Mouse (Mus musculus) heart, embryonic 13.5 days (tissue): ENCODE measurements around the gene Orm1. TPM values are rescaled to one million over a fixed set of nuclear protein-coding genes. Genes with fewer than 3 reads are reported as not detected.

ENCODE experiments used
- ATAC-seq: fragments of 200-750 bp; cut with Nextera tagmentation; 2 replicates; pipeline ENCODE4 v1.8.0; 2017; ENCODE audit warnings: moderate TSS enrichment; ENCODE audit not compliant: insufficient number of reproducible peaks, low FRiP score, low TSS enrichment; ENCODE audit errors: extremely low read depth
- H3K27ac ChIP-seq: fragments of 300-500 bp; sonication (generic); replicated peaks from 2 replicates; pipeline ENCODE4 v1.5.1; 2015; ENCODE audit warnings: moderate library complexity, mild to moderate bottlenecking, inconsistent platforms
- H3K27me3 ChIP-seq: fragments of 300-500 bp; sonication (generic); replicated peaks from 2 replicates; pipeline ENCODE4 v1.6.1; 2015; ENCODE audit warnings: mild to moderate bottlenecking, inconsistent platforms
- H3K36me3 ChIP-seq: fragments of 300-500 bp; sonication (generic); 2 replicates; pipeline ENCODE4 v1.6.1; 2015; ENCODE audit warnings: mild to moderate bottlenecking, inconsistent platforms
- H3K4me1 ChIP-seq: fragments of 300-500 bp; sonication (generic); 2 replicates; pipeline ENCODE4 v1.6.1; 2015; ENCODE audit warnings: inconsistent platforms
- H3K4me2 ChIP-seq: fragments of 300-500 bp; sonication (generic); 2 replicates; pipeline ENCODE4 v1.6.1; 2015; ENCODE audit warnings: inconsistent platforms, mild to moderate bottlenecking, moderate library complexity
- H3K4me3 ChIP-seq: fragments of 300-500 bp; sonication (generic); 2 replicates; pipeline ENCODE4 v1.5.1; 2015; ENCODE audit warnings: moderate library complexity, mild to moderate bottlenecking, inconsistent platforms
- H3K9ac ChIP-seq: fragments of 300-500 bp; sonication (generic); 2 replicates; pipeline ENCODE4 v1.6.1; 2015; ENCODE audit warnings: inconsistent platforms, mild to moderate bottlenecking, moderate library complexity
- H3K9me3 ChIP-seq: fragments of 300-500 bp; sonication (generic); 2 replicates; pipeline ENCODE4 v1.6.1; 2016; ENCODE audit warnings: inconsistent platforms
- WGBS: fragments of 180-500 bp; shearing (Covaris S2); methylation state at CpG from one replicate; pipeline ENCODE4 v1.1.7; 2015; ENCODE audit warnings: mixed read lengths; 5-methylcytosine and 5-hydroxymethylcytosine counted together
- polyA plus RNA-seq: library from polyadenylated mRNA; unstranded; fragments of >200 nt; fragmentation: Nextera tagmentation; extraction: Ambion mirVana; gene quantifications from 2 replicates; pipeline ENCODE4 v1.2.1, GENCODE M21; 2015

Orm1 gene
- polyA plus RNA-seq, 1 experiment from 2014 or later, result not detected

- Histone ChIP-seq H3K9me3 (no peaks in the 10 kb centered on the region), H3K4me1 (peaks cover 12% of the 10 kb centered on the region), H3K4me2 (no peak overlapping the region), H3K27me3 (no peaks in the 10 kb centered on the region; the same call in 1 of the 2 replicates), H3K27ac (no peak overlapping the region), H3K4me3 (no peak overlapping the region), H3K36me3 (no peaks in the 10 kb centered on the region), H3K9ac (no peak overlapping the region)
- ATAC-seq, result no peak
- 57% methylated on average over 2 of the region's 2 CpGs for WGBS
These were observed 12.7 kb downstream of the Orm1 start for GRCm38 (mm10) chr4:63356981-63357570.

DNA sequence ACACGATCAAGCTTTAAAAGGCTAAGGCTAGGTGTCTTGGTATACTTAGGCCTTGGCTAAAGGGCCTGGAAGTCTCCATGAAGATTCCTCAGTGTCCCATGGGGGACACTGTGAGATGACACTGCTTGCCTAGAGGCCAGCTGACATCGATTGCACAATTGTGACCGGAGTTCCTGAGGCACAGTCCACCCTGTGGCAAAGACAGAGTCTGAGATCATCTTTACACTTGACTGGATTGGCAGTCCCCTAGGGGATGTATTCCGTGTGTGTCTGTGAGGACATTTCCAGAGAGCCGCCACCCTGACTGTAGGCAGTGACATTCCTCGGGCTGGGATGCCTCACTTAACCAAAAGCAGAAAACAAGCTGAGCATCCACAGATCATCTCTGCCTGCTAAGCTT, 15.5 kb downstream of the Orm1 start:
- H3K9ac ChIP-seq, result no peak overlapping the region
- WGBS, result 67% methylated on average over 6 of the region's 6 CpGs

GRCm38 (mm10) chr4:63362150-63362549, 17.8 kb downstream of the Orm1 start, which contains the start of gene Orm2:
Gene Orm2, plus strand, starts transcription at chr4:63362449.
- no peak within 1 kb of the TSS for H3K4me3 ChIP-seq
- H3K27ac ChIP-seq, result no peak within 1 kb of the TSS
- no peak for ATAC-seq
- H3K4me2 ChIP-seq, result no peak within 1 kb of the TSS
- no peaks in the 10 kb centered on the region for H3K4me1 ChIP-seq
- 0 out of 2 replicates have a peak, but pooled peaks cover under 1% of the 10 kb centered on the region for H3K36me3 ChIP-seq
- WGBS, result 81% methylated on average over 5 of the region's 5 CpGs
- no peaks in the 10 kb centered on the region for H3K9me3 ChIP-seq
- H3K9ac ChIP-seq, result no peak within 1 kb of the TSS
- H3K27me3 ChIP-seq, result no peaks in the 10 kb centered on the region; the same call in 1 of the 2 replicates

More for the DNA sequence above, 15.5 kb downstream of the Orm1 start:
- Histone ChIP-seq H3K4me3 (no peak overlapping the region), H3K36me3 (no peaks in the 10 kb centered on the region), H3K27ac (no peak overlapping the region), H3K9me3 (no peaks in the 10 kb centered on the region), H3K27me3 (no peaks in the 10 kb centered on the region; the same call in 1 of the 2 replicates), H3K4me2 (no peak overlapping the region), H3K4me1 (peaks cover 12% of the 10 kb centered on the region)
- ATAC-seq, result no peak

DNA sequence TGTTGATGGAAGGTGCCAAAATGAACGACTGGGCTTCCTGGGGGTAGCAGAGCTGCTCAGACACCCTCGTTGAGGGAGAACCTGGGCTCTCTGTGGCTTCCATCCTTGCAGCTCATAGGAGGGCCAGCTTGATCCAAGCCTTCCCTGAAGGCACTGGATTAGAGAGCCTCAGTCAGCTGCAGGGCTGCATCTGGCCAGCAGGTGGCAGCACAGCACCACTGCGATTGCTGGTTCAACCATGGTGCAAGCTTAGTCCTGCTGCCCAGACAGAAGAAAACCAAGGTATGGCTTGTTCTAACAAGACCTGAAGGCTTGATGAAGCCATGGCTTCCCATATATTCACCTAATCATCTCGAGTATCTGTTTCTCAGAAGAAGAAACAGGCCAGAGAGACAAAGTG, 24.2 kb downstream of the Orm1 start:
- Histone ChIP-seq H3K4me1 (no peaks in the 10 kb centered on the region), H3K27me3 (no peaks in the 10 kb centered on the region; the same call in 1 of the 2 replicates), H3K4me3 (no peak overlapping the region), H3K9me3 (no peaks in the 10 kb centered on the region), H3K36me3 (peaks cover 29% of the 10 kb centered on the region), H3K27ac (no peak overlapping the region), H3K9ac (no peak overlapping the region), H3K4me2 (no peak overlapping the region)
- 7% methylated on average over 4 of the region's 4 CpGs for WGBS
- ATAC-seq, result no peak

GRCm38 (mm10) chr4:63370897-63371296, 26.5 kb downstream of the Orm1 start:
- WGBS, result 42% methylated on average over 7 of the region's 7 CpGs
- no peak for ATAC-seq

DNA sequence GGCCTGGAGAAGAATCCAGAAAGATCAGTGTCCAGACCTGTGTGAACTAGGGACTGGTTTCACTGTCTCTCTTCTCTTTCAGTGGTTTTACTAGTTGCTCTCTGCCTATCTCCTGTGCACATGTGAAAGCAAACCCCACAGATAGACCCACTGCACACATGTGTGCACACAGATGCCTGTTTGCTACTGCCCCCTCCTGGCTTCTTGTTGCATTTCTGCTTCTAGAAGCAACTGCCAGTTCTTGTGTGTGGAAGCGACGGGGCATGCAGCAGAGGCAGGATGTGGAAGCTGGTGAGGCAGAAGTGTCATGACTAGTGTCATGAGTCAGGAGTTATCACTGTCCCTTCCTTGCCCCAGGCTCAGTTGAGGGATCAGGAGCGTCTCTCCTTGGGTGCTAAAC, 27.5 kb downstream of the Orm1 start:
- Histone ChIP-seq H3K27ac (no peak overlapping the region), H3K4me2 (no peak overlapping the region), H3K9me3 (no peaks in the 10 kb centered on the region), H3K36me3 (peaks cover 46% of the 10 kb centered on the region), H3K4me3 (no peak overlapping the region), H3K27me3 (no peaks in the 10 kb centered on the region; the same call in 1 of the 2 replicates), H3K9ac (no peak overlapping the region), H3K4me1 (0 out of 2 replicates have a peak, but pooled peaks cover 3% of the 10 kb centered on the region)
- WGBS, result 42% methylated on average over 3 of the region's 3 CpGs
- no peak for ATAC-seq

More at GRCm38 (mm10) chr4:63370897-63371296, 26.5 kb downstream of the Orm1 start:
- Histone ChIP-seq H3K9me3 (no peaks in the 10 kb centered on the region), H3K27me3 (no peaks in the 10 kb centered on the region; the same call in 1 of the 2 replicates), H3K9ac (no peak overlapping the region), H3K36me3 (peaks cover 39% of the 10 kb centered on the region), H3K4me2 (no peak overlapping the region), H3K4me3 (no peak overlapping the region), H3K4me1 (0 out of 2 replicates have a peak, but pooled peaks cover 3% of the 10 kb centered on the region), H3K27ac (no peak overlapping the region)

GRCm38 (mm10) chr4:63373404-63373803, 29.0 kb downstream of the Orm1 start:
- Histone ChIP-seq H3K4me3 (no peak overlapping the region), H3K4me2 (no peak overlapping the region), H3K9ac (no peak overlapping the region), H3K36me3 (peaks cover 53% of the 10 kb centered on the region), H3K27me3 (no peaks in the 10 kb centered on the region; the same call in 1 of the 2 replicates), H3K9me3 (no peaks in the 10 kb centered on the region), H3K4me1 (0 out of 2 replicates have a peak, but pooled peaks cover 3% of the 10 kb centered on the region), H3K27ac (no peak overlapping the region)
- WGBS, result 82% methylated on average over 8 of the region's 8 CpGs
- ATAC-seq, result no peak

- Histone ChIP-seq H3K9ac (no peak overlapping the region), H3K4me1 (0 out of 2 replicates have a peak, but pooled peaks cover 3% of the 10 kb centered on the region), H3K4me2 (no peak overlapping the region), H3K27ac (no peak overlapping the region), H3K27me3 (no peaks in the 10 kb centered on the region; the same call in 1 of the 2 replicates), H3K36me3 (peaks cover 57% of the 10 kb centered on the region), H3K9me3 (no peaks in the 10 kb centered on the region), H3K4me3 (no peak overlapping the region)
- WGBS, result 64% methylated on average over 12 of the region's 12 CpGs
- ATAC-seq, result 0 out of 2 replicates have a peak, but pooled peaks have one; percentile 28
These were observed 30.0 kb downstream of the Orm1 start for GRCm38 (mm10) chr4:63374331-63374730.

GRCm38 (mm10) chr4:63375367-63375766, 31.0 kb downstream of the Orm1 start:
- H3K4me1 ChIP-seq, result 0 out of 2 replicates have a peak, but pooled peaks cover 3% of the 10 kb centered on the region
- no peak overlapping the region for H3K9ac ChIP-seq
- H3K27me3 ChIP-seq, result no peaks in the 10 kb centered on the region; the same call in 1 of the 2 replicates
- no peak overlapping the region for H3K4me2 ChIP-seq
- no peak overlapping the region for H3K27ac ChIP-seq
- no peak overlapping the region for H3K4me3 ChIP-seq
- H3K36me3 ChIP-seq, result peaks cover 65% of the 10 kb centered on the region
- 78% methylated on average over 1 of the region's 1 CpGs for WGBS
- no peaks in the 10 kb centered on the region for H3K9me3 ChIP-seq
- no peak for ATAC-seq

- Histone ChIP-seq H3K36me3 (peaks cover 80% of the 10 kb centered on the region), H3K4me2 (no peak overlapping the region), H3K9ac (no peak overlapping the region), H3K4me1 (0 out of 2 replicates have a peak, but pooled peaks cover 3% of the 10 kb centered on the region), H3K27me3 (no peaks in the 10 kb centered on the region), H3K9me3 (no peaks in the 10 kb centered on the region), H3K27ac (no peak overlapping the region), H3K4me3 (no peak overlapping the region)
- 66% methylated on average over 7 of the region's 7 CpGs for WGBS
- ATAC-seq, result no peak
These were observed 33.1 kb downstream of the Orm1 start for GRCm38 (mm10) chr4:63377483-63377882.

- Histone ChIP-seq H3K4me1 (no peaks in the 10 kb centered on the region), H3K9ac (no peak overlapping the region), H3K9me3 (no peaks in the 10 kb centered on the region), H3K27ac (no peak overlapping the region), H3K4me3 (no peak overlapping the region), H3K27me3 (no peaks in the 10 kb centered on the region), H3K36me3 (peaks cover 58% of the 10 kb centered on the region), H3K4me2 (no peak overlapping the region)
- no peak for ATAC-seq
- 73% methylated on average over 4 of the region's 4 CpGs for WGBS
These were observed 38.5 kb downstream of the Orm1 start for GRCm38 (mm10) chr4:63382676-63383369.
